Mouse (Mus musculus): ENCODE measurements around the gene Nanos1. TPM values are rescaled to one million over a fixed set of nuclear protein-coding genes. Genes with fewer than 3 reads are reported as not detected.

The Nanos1 gene
- polyA plus RNA-seq (2015; fragmentation: Nextera tagmentation; extraction: Ambion mirVana): 0.36 and 0.43 TPM in 2 replicates

DNA sequence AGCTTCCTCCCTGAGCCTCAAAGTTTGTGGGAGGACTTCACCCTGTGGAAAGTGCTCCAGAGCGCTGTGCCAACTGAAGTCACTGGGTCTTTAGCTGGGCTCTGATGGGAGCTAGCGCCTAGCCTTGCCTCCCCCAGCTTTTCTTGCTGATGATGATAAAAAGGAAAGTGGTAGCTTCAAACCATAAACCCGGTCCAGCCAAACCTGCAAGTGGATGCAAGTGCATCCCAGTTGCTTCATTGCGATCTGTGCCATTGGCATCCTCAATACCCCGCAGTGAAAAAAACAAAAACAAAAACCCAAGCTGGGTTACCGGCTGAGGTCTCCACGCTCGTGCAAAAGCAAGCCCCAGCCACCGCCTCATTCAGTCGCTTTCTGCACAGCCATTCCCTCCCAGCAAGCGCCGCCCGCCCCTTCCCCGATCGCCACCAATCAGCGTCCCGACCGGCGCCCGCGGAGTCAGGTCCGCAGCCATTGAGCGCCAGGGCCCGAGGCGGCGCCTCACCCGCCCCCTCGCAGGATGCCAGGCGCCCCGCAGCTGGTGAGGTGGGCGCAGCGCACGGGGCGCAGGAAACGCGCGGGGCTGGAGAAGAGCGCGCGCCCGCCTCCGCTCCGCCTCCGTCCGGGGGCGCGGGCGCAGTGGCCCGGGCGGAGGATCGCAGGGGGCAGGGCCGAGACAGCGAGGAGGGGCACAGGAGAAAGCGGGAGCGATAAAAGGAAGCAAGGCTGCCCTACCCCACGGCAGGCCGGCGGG, at the start of gene Nanos1:
Nanos1 (plus strand) TSS at position 550 of the 754 bp plus-strand sequence.

DNA sequence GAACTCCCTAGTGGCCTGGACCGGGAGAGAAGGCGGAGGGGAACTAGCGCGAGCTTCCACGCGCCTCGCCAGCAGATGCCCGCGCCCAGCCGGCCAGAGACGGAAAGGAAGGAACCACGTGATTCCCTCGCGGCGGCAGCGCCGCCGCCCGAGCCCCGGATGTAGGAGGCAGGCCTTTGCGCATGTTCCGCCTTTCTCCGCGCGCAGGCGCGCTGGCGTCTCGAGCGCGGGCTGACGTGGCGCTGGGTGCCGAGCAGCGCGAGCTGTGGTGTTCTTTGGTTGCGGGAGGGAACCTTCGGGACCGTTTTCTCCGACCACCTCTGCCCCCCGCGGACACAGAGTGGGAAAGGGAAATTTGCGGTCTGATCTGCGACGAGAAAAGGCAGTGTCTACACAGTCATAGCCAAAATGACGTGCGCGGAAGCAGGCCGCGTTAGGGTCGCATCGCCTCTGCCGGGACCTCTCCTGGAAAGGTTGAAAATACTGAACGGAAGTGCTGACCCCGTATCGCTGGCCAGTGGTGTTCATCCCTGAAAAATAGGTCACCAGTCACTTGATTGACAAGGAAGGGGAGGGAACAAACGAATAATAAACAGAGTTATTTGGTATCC, 34.9 kb downstream of the Nanos1 start, which contains the start of gene Eif3a:
Eif3a (minus strand) TSS at position 108 of the 611 bp plus-strand sequence.

Small RNA genes within 50 kb of the gene (microRNA-seq; reads per million reads assigned to microRNA genes)
- gene mmu-mir-3084-1: 0 reads per million in 2 experiments

Other genes with a start within 250 kb of the Nanos1 start
- gene Cacul1, start 175.0 kb upstream of the Nanos1 start, polyA plus RNA-seq (2015; fragmentation: Nextera tagmentation; extraction: Ambion mirVana): 8.7 and 10.5 TPM in 2 replicates
- 63.5 and 67.7 TPM in 2 replicates for gene Eif3a, start 34.7 kb downstream of the Nanos1 start, polyA plus RNA-seq (2015; fragmentation: Nextera tagmentation; extraction: Ambion mirVana)
- 17.5 and 20.5 TPM in 2 replicates for gene Fam45a, start 55.6 kb downstream of the Nanos1 start, polyA plus RNA-seq (2015; fragmentation: Nextera tagmentation; extraction: Ambion mirVana)
- gene Sfxn4, start 105.5 kb downstream of the Nanos1 start, polyA plus RNA-seq (2015; fragmentation: Nextera tagmentation; extraction: Ambion mirVana): 4.4 and 5.3 TPM in 2 replicates
- 183 and 200 TPM in 2 replicates for gene Prdx3, start 118.6 kb downstream of the Nanos1 start, polyA plus RNA-seq (2015; fragmentation: Nextera tagmentation; extraction: Ambion mirVana)
- 1.4 and 1.6 TPM in 2 replicates for gene Grk5, start 133.8 kb downstream of the Nanos1 start, polyA plus RNA-seq (2015; fragmentation: Nextera tagmentation; extraction: Ambion mirVana)